Mouse (Mus musculus): ENCODE measurements around the gene Otulinl. TPM values are rescaled to one million over a fixed set of nuclear protein-coding genes. Genes with fewer than 3 reads are reported as not detected.

Otulinl gene
- total and polyA plus RNA-seq, 3 experiments: 0.84 to 2.5 (median 1.7) TPM

GRCm38 (mm10) chr15:27692161-27692560, 10.8 kb upstream of the Otulinl start:
- dilution Hi-C loops (cut with MboI; ENCODE audit: extremely low pct_ligation_motif_present, extremely low pct_unique_long_range_greater_than_20kb, low sequenced_read_pairs): no loop called here
- in situ Hi-C loops (cut with MboI; ENCODE audit: low pct_ligation_motif_present, low pct_unique_long_range_greater_than_20kb, low sequenced_read_pairs): no loop called here
- Histone ChIP-seq H3K4me3 (replicated peaks in 1 of 3; ENCODE audit: low read depth in 2 of 3, low read length in 2 of 3, poor library complexity in 1 of 3) (no peak overlapping the region), H3K4me1 (ENCODE audit: control insufficient read depth in 1 of 2, insufficient read depth in 2 of 2) (peaks cover 3 to 5% of the 10 kb centered on the region in 2 experiments; a peak in 2 of 4 replicates), H3K9me3 (replicated peaks; ENCODE audit: low read length) (no peaks in the 10 kb centered on the region), H3K36me3 (replicated peaks in 1 of 2; ENCODE audit: control insufficient read depth in 1 of 2, insufficient read depth in 1 of 2, low read length in 1 of 2) (no peaks in the 10 kb centered on the region), H3K27me3 (replicated peaks) (no peaks in the 10 kb centered on the region), H3K27ac (ENCODE audit: insufficient read depth, low read depth) (no peak overlapping the region), H3K9ac (ENCODE audit: insufficient read depth, low read depth) (no peak overlapping the region), H3K4me2 (ENCODE audit: insufficient read depth, low read depth, poor library complexity, severe bottlenecking) (no peak overlapping the region), H3K79me2 (replicated peaks; ENCODE audit: control insufficient read depth, extremely low read depth, insufficient read depth, poor library complexity, severe bottlenecking) (no peaks in the 10 kb centered on the region)
- DNase-seq (ENCODE audit: extremely low read depth): no peak
- TF ChIP-seq ZMIZ1 (IDR thresholded peaks at IDR 0.05; ENCODE audit: low read depth, low read length): no peak

DNA sequence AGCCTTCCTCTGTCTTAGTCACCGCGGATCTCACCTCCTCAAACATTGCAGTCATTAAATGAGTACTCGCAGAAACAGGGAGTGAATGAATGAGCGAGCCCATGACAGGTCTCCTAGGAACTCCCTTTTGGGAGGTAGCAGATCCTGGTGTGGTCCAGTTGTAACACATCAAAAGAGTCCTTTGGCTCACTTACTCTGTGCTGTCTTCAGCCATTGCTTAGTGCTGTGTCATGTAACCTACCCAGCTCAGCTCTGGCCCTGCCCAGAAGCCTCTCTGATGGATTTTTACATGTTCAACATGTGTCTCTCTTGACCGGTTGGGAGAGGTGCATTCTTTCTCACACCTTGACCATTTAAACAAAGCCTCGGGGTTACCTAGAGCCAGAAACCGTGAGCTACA, 9.8 kb upstream of the Otulinl start:
- Histone ChIP-seq H3K79me2 (replicated peaks; ENCODE audit: control insufficient read depth, extremely low read depth, insufficient read depth, poor library complexity, severe bottlenecking) (no peaks in the 10 kb centered on the region), H3K9ac (ENCODE audit: insufficient read depth, low read depth) (no peak overlapping the region), H3K9me3 (replicated peaks; ENCODE audit: low read length) (no peaks in the 10 kb centered on the region), H3K27me3 (replicated peaks) (peaks cover under 1% of the 10 kb centered on the region), H3K27ac (ENCODE audit: insufficient read depth, low read depth) (no peak overlapping the region), H3K4me2 (ENCODE audit: insufficient read depth, low read depth, poor library complexity, severe bottlenecking) (no peak overlapping the region), H3K4me3 (replicated peaks in 1 of 3; ENCODE audit: low read depth in 2 of 3, low read length in 2 of 3, poor library complexity in 1 of 3) (no peak overlapping the region), H3K4me1 (ENCODE audit: control insufficient read depth in 1 of 2, insufficient read depth in 2 of 2) (peaks cover 3 to 5% of the 10 kb centered on the region in 2 experiments; a peak in 2 of 4 replicates), H3K36me3 (replicated peaks in 1 of 2; ENCODE audit: control insufficient read depth in 1 of 2, insufficient read depth in 1 of 2, low read length in 1 of 2) (no peaks in the 10 kb centered on the region)
- no peak for TF ChIP-seq RAD21 (IDR thresholded peaks at IDR 0.05; ENCODE audit: low read depth, low read length)
- TF ChIP-seq MEF2A (IDR thresholded peaks at IDR 0.05; ENCODE audit: borderline replicate concordance, low read depth, low read length): no peak
- no peak for TF ChIP-seq MAZ (IDR thresholded peaks at IDR 0.05; ENCODE audit: low read depth, low read length)
- no peak for TF ChIP-seq HCFC1 (IDR thresholded peaks at IDR 0.05; ENCODE audit: low read depth, low read length)
- no peak for TF ChIP-seq E2F4 (IDR thresholded peaks at IDR 0.05; ENCODE audit: insufficient replicate concordance, low read depth, low read length)
- no peak for TF ChIP-seq SMC3 (IDR thresholded peaks at IDR 0.05; ENCODE audit: low read depth, low read length)
- TF ChIP-seq POLR2A (IDR thresholded peaks at IDR 0.05; ENCODE audit: low read depth, low read length): no peak
- TF ChIP-seq NELFE (IDR thresholded peaks at IDR 0.05; ENCODE audit: low read depth, low read length): no peak
- no peak for TF ChIP-seq EP300 (IDR thresholded peaks at IDR 0.05; ENCODE audit: low read length)
- no peak for TF ChIP-seq IRF4 (IDR thresholded peaks at IDR 0.05; ENCODE audit: low read depth, low read length)
- TF ChIP-seq KAT2A (IDR thresholded peaks at IDR 0.05; ENCODE audit: insufficient replicate concordance, low read length): no peak
- TF ChIP-seq MAFK (IDR thresholded peaks at IDR 0.05; ENCODE audit: insufficient replicate concordance, low read length): no peak
- no peak for TF ChIP-seq ZC3H11A (IDR thresholded peaks at IDR 0.05; ENCODE audit: low read depth, low read length)
- no peak for TF ChIP-seq GABPA (IDR thresholded peaks at IDR 0.05; ENCODE audit: insufficient replicate concordance, low read depth, low read length)
- TF ChIP-seq UBTF (IDR thresholded peaks at IDR 0.05; ENCODE audit: low read depth, low read length): no peak
- TF ChIP-seq CTCF (conservative IDR thresholded peaks at IDR 0.05 in 1 of 2, IDR thresholded peaks at IDR 0.05 in 1 of 2; ENCODE audit: low read depth in 2 of 2, low read length in 2 of 2): no peak
- DNase-seq (ENCODE audit: extremely low read depth): no peak
- in situ Hi-C loops (cut with MboI; ENCODE audit: low pct_ligation_motif_present, low pct_unique_long_range_greater_than_20kb, low sequenced_read_pairs): no loop called here
- dilution Hi-C loops (cut with MboI; ENCODE audit: extremely low pct_ligation_motif_present, extremely low pct_unique_long_range_greater_than_20kb, low sequenced_read_pairs): no loop called here
